In the genomic region with DNA sequence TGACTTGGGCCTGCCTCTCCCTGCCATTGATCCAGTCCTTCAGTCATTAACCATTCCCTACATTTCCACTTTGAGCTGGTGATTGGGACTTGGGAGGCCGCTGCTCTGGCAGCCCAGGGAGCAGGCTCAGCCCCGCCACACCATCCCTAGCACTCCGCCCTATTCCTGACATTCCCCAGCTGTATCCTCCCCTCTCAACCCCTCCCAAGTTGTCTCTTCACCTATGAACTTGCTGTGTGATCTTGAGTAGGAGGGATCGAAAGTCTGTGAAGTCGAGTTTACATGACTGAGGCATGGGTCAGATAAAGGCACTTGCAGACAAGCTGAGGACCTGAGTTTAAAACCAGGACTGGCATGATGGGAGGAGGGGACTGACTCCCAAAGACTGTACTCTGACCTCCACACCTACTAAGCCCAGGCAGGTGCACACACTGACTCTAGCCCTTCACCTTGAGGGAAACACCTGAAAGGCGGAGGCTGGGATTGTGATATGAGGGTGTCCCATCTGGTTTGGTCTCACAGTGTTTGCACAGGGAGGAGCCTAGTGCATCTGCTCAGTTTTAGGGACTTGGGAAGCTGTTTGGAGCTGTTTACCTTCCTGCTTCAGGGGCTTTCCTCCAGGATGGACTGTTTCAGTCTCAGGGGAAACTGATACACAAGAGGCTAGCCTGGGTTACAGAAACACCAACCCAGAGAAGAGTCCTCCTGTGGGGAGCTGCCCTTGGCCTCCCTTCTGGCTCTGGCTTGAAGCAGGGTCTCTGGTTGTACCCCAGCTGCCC, we compare ENCODE assay signal across 24 mouse cellular contexts. TPM values are rescaled to one million over a fixed set of nuclear protein-coding genes. Genes with fewer than 3 reads are reported as not detected.
DNase-seq lines count a peak whose midpoint lies in the region; ATAC-seq and TF ChIP-seq lines count a peak whose summit lies in the region.
"Had no signal": no experiment of that assay in that cellular context is flagged by ENCODE, and none has a peak within 500 bp of the region (broad histone marks: within the 10 kb centered on the region; RNA-seq: fewer than 3 reads in every experiment).

No protein-coding gene starts in this region.

- peaks cover 15% of the 10 kb centered on the region for H3K4me1 ChIP-seq in neural tube, embryonic 15.5 days
- 0 out of 2 replicates have a peak, but pooled peaks cover 4% of the 10 kb centered on the region for H3K4me1 ChIP-seq in intestine, postnatal 0 days (replicated peaks; ENCODE audit: control insufficient read depth, insufficient read depth, low read length)

- TF ChIP-seq CTCF in intestine, postnatal 0 days (IDR thresholded peaks at IDR 0.05; ENCODE audit: low read depth) = no peak

- no peak overlapping the region for H3K4me3 ChIP-seq in neural tube, embryonic 15.5 days (replicated peaks)
- H3K4me3 ChIP-seq in intestine, postnatal 0 days (ENCODE audit: low read depth, low read length) = no peak overlapping the region
- H3K4me3 ChIP-seq: embryonic facial prominence, embryonic 13.5 days; gastrocnemius, adult 2 months; heart, embryonic 15.5 days; limb, embryonic 13.5 days; midbrain, embryonic 15.5 days; stomach, embryonic 15.5 days had no signal

- no peak overlapping the region for H3K27ac ChIP-seq in neural tube, embryonic 15.5 days (replicated peaks)
- peak overlapping the region; percentile 35; the same call in 1 of the 2 replicates for H3K27ac ChIP-seq in intestine, postnatal 0 days (ENCODE audit: low read depth, low read length)
- H3K27ac ChIP-seq: embryonic facial prominence, embryonic 13.5 days; gastrocnemius, adult 2 months; heart, embryonic 15.5 days; limb, embryonic 13.5 days; midbrain, embryonic 15.5 days; stomach, embryonic 15.5 days had no signal

- no peak for ATAC-seq in neural tube, embryonic 15.5 days (ENCODE audit: low FRiP score)
- peak; percentile 68 for ATAC-seq in intestine, postnatal 0 days
- ATAC-seq: forebrain, postnatal 0 days; hindbrain, embryonic 16.5 days; midbrain, embryonic 15.5 days had no signal

- H3K9ac ChIP-seq in neural tube, embryonic 15.5 days (replicated peaks) = no peak overlapping the region
- H3K9ac ChIP-seq in intestine, postnatal 0 days (ENCODE audit: low read depth, low read length) = no peak overlapping the region
- H3K9ac ChIP-seq: embryonic facial prominence, embryonic 13.5 days; forebrain, postnatal 0 days; heart, embryonic 15.5 days; limb, embryonic 13.5 days; midbrain, embryonic 15.5 days; stomach, embryonic 15.5 days had no signal

- H3K9me3 ChIP-seq in neural tube, embryonic 15.5 days (replicated peaks) = no peaks in the 10 kb centered on the region
- no peaks in the 10 kb centered on the region for H3K9me3 ChIP-seq in intestine, postnatal 0 days (ENCODE audit: control insufficient read depth)
- H3K9me3 ChIP-seq: embryonic facial prominence, embryonic 13.5 days; heart, embryonic 15.5 days; limb, embryonic 13.5 days; megakaryocyte, embryonic 14.5 days; midbrain, embryonic 15.5 days; stomach, embryonic 15.5 days had no signal

- H3K4me2 ChIP-seq in neural tube, embryonic 15.5 days = no peak overlapping the region
- H3K4me2 ChIP-seq in intestine, postnatal 0 days (replicated peaks; ENCODE audit: low read depth) = no peak overlapping the region
- H3K4me2 ChIP-seq: embryonic facial prominence, embryonic 13.5 days; heart, embryonic 15.5 days; limb, embryonic 13.5 days; midbrain, embryonic 15.5 days; stomach, embryonic 15.5 days had no signal

- 84% methylated on average over 6 of the region's 6 CpGs for WGBS in neural tube, embryonic 15.5 days
- 28% methylated on average over 6 of the region's 6 CpGs for whole genome bisulfite sequencing in intestine, postnatal 0 days

- peaks cover 12% of the 10 kb centered on the region for H3K36me3 ChIP-seq in neural tube, embryonic 15.5 days
- peaks cover 18% of the 10 kb centered on the region for H3K36me3 ChIP-seq in intestine, postnatal 0 days (ENCODE audit: control insufficient read depth, insufficient read depth)

- peak; percentile 5 for DNase-seq in cerebellum, adult 8-10 months
- no peak for DNase-seq in cerebellum, postnatal 10 days
- DNase-seq in neural tube, embryonic 10.5 days (ENCODE audit: extremely low spot score, low spot score) = peak; percentile 10
- DNase-seq in urinary bladder, postnatal 10 days (ENCODE audit: low spot score) = no peak
- no peak for DNase-seq in gastrocnemius, adult 18-20 months (ENCODE audit: low spot score)
- no peak for DNase-seq in frontal cortex, postnatal 36 days (ENCODE audit: low spot score in 2 of 2)
- DNase-seq: cerebellum, postnatal 14 days; forebrain, postnatal 0 days; gastrocnemius, adult 2 months; kidney, adult 9 months; kidney, postnatal 25 days; lung, adult 18-20 months; right cerebral cortex, postnatal 25 days had no signal

- no peaks in the 10 kb centered on the region for H3K27me3 ChIP-seq in neural tube, embryonic 15.5 days (replicated peaks)
- H3K27me3 ChIP-seq in intestine, postnatal 0 days (replicated peaks; ENCODE audit: control insufficient read depth, insufficient read depth, low read length) = no peaks in the 10 kb centered on the region
- H3K27me3 ChIP-seq: embryonic facial prominence, embryonic 13.5 days; heart, embryonic 15.5 days; limb, embryonic 13.5 days; megakaryocyte, embryonic 14.5 days; midbrain, embryonic 15.5 days; stomach, embryonic 15.5 days had no signal

RNA-seq across cellular contexts. Expression of a gene that starts 2.5 kb away (rescaled TPM):
- polyA plus RNA-seq in neural tube, embryonic 15.5 days (2015; fragmentation: Nextera tagmentation; extraction: Ambion mirVana) = 7.0 and 16.4 TPM in 2 replicates
- 2.8 and 4.4 TPM in 2 replicates for polyA plus RNA-seq in intestine, postnatal 0 days (2015; fragmentation: Nextera tagmentation; extraction: Ambion mirVana)
- total RNA-seq in gastrocnemius, adult 18-20 months (2021) = not detected
- total RNA-seq: gastrocnemius, adult 2 months had no signal

RNA-seq across cellular contexts. Expression of a gene that starts 6.6 kb away (rescaled TPM):
- 96.0 and 96.1 TPM in 2 replicates for polyA plus RNA-seq in neural tube, embryonic 15.5 days (2015; fragmentation: Nextera tagmentation; extraction: Ambion mirVana)
- 66.8 and 68.6 TPM in 2 replicates for polyA plus RNA-seq in intestine, postnatal 0 days (2015; fragmentation: Nextera tagmentation; extraction: Ambion mirVana)
- total RNA-seq in gastrocnemius, adult 18-20 months (2021) = 10 to 100 TPM; 63.4 to 71.9 TPM

RNA-seq across cellular contexts. Expression of a gene that starts 7.7 kb away (rescaled TPM):
- polyA plus RNA-seq in neural tube, embryonic 15.5 days (2015; fragmentation: Nextera tagmentation; extraction: Ambion mirVana) = 7.0 and 9.8 TPM in 2 replicates
- 4.1 and 4.9 TPM in 2 replicates for polyA plus RNA-seq in intestine, postnatal 0 days (2015; fragmentation: Nextera tagmentation; extraction: Ambion mirVana)
- total RNA-seq in gastrocnemius, adult 18-20 months (2021) = 1 to 10 TPM; 4.7 to 6.9 TPM
- total RNA-seq: granulocyte monocyte progenitor cell, adult 5-6 weeks; hematopoietic stem cell, adult 5-6 weeks had no signal

RNA-seq across cellular contexts. Expression of a gene that starts 21.5 kb away (rescaled TPM):
- 28.6 and 34.9 TPM in 2 replicates for polyA plus RNA-seq in neural tube, embryonic 15.5 days (2015; fragmentation: Nextera tagmentation; extraction: Ambion mirVana)
- polyA plus RNA-seq in intestine, postnatal 0 days (2015; fragmentation: Nextera tagmentation; extraction: Ambion mirVana) = 58.3 and 58.5 TPM in 2 replicates
- 10 to 100 TPM; 20.8 to 22.4 TPM for total RNA-seq in gastrocnemius, adult 18-20 months (2021)

RNA-seq across cellular contexts. Expression of a gene that starts 32.2 kb away (rescaled TPM):
- 5.6 and 9.2 TPM in 2 replicates for polyA plus RNA-seq in neural tube, embryonic 15.5 days (2015; fragmentation: Nextera tagmentation; extraction: Ambion mirVana)
- 20.0 and 20.5 TPM in 2 replicates for polyA plus RNA-seq in intestine, postnatal 0 days (2015; fragmentation: Nextera tagmentation; extraction: Ambion mirVana)
- total RNA-seq in gastrocnemius, adult 18-20 months (2021) = 1 to 10 TPM; 6.1 to 6.2 TPM

Comparison
In these comparisons a context has a peak if more than half of its experiments do, and no peak if none do; other contexts are left out.
1. DNase-seq: peak in cerebellum, adult 8-10 months (single experiment) and neural tube, embryonic 10.5 days (single experiment); none in cerebellum, postnatal 10 days (0 of 2), urinary bladder, postnatal 10 days (single experiment), gastrocnemius, adult 18-20 months (single experiment) and frontal cortex, postnatal 36 days (0 of 2).